Mouse (Mus musculus) right cerebral cortex, postnatal 25 days (tissue): ENCODE results near the gene Pbx3.

Experiments
- DNase-seq: peaks from one replicate; pipeline ENCODE4 v3.0.0; 2022

Gene Pbx3

GRCm38 (mm10) chr2:34372305-34373301 lies at the start of gene Pbx3:
Gene Pbx3 (minus strand): TSS chr2:34373142.
- peak; percentile 89 for DNase-seq

- no peak for DNase-seq
Measured at GRCm38 (mm10) chr2:34420256-34420655, 47.3 kb upstream of the Pbx3 start.

GRCm38 (mm10) chr2:34409741-34410340 lies 36.9 kb upstream of the Pbx3 start:
- no peak for DNase-seq

- DNase-seq: no peak
Measured at GRCm38 (mm10) chr2:34408341-34408740, 35.4 kb upstream of the Pbx3 start.

- DNase-seq: no peak
Measured at GRCm38 (mm10) chr2:34407596-34407995, 34.7 kb upstream of the Pbx3 start.

- peak; percentile 95 for DNase-seq
Measured at GRCm38 (mm10) chr2:34406601-34407464, 33.9 kb upstream of the Pbx3 start, which contains the start of gene Mapkap1. Gene Mapkap1 (plus strand): TSS chr2:34406771.

- no peak for DNase-seq
Measured at GRCm38 (mm10) chr2:34399535-34399934, 26.6 kb upstream of the Pbx3 start.

- DNase-seq: no peak
Measured at GRCm38 (mm10) chr2:34378930-34379329, 6.0 kb upstream of the Pbx3 start.

- no peak for DNase-seq
Measured at GRCm38 (mm10) chr2:34374349-34374748, 1.4 kb upstream of the Pbx3 start.

GRCm38 (mm10) chr2:34373886-34374285 lies 944 bp upstream of the Pbx3 start:
- DNase-seq: no peak

GRCm38 (mm10) chr2:34371441-34372304 lies 1.3 kb downstream of the Pbx3 start:
- DNase-seq: peak; percentile 38

- DNase-seq: peak; percentile 21
Measured at GRCm38 (mm10) chr2:34370725-34371440, 2.1 kb downstream of the Pbx3 start.

GRCm38 (mm10) chr2:34370349-34370724 lies 2.6 kb downstream of the Pbx3 start:
- no peak for DNase-seq

- DNase-seq: no peak
Measured at GRCm38 (mm10) chr2:34368396-34368795, 4.5 kb downstream of the Pbx3 start.

- DNase-seq: no peak
Measured at GRCm38 (mm10) chr2:34367024-34367423, 5.9 kb downstream of the Pbx3 start.

- DNase-seq: no peak
Measured at GRCm38 (mm10) chr2:34363678-34364077, 9.3 kb downstream of the Pbx3 start.

GRCm38 (mm10) chr2:34355801-34356211 lies 17.1 kb downstream of the Pbx3 start:
- no peak for DNase-seq

- DNase-seq: no peak
Measured at GRCm38 (mm10) chr2:34352006-34352405, 20.9 kb downstream of the Pbx3 start.

GRCm38 (mm10) chr2:34347096-34347495 lies 25.8 kb downstream of the Pbx3 start:
- DNase-seq: no peak

- DNase-seq: no peak
Measured at GRCm38 (mm10) chr2:34298664-34299063, 74.3 kb downstream of the Pbx3 start.

GRCm38 (mm10) chr2:34298202-34298601 lies 74.7 kb downstream of the Pbx3 start:
- no peak for DNase-seq
